Mouse (Mus musculus) liver, adult 2 months (tissue): Measurements from ENCODE around the gene Ubtd2.

Experiments
- CTCF ChIP-seq: fragments of 200-500 bp; IDR thresholded peaks from 2 replicates; pipeline ENCODE4 v1.5.1; 2011; ENCODE audit warnings: low read depth, low read length, control low read depth
- POLR2A ChIP-seq: fragments of 200-500 bp; IDR thresholded peaks from 2 replicates; pipeline ENCODE4 v1.6.1; 2011; ENCODE audit warnings: low read length, control low read depth; ENCODE audit not compliant: insufficient read depth; ENCODE audit errors: extremely low read depth

- TF ChIP-seq CTCF (no peak), POLR2A (no peak)
These were observed 855 bp upstream of the Ubtd2 start for GRCm38 (mm10) chr11:32454231-32454799.
